Mouse (Mus musculus) layer of hippocampus, adult 9-11 months (tissue): ENCODE results near the gene Hic2.

Experiments
- DNase-seq: peaks from one replicate; pipeline ENCODE4 v3.0.0; 2022

Hic2 gene

GRCm38 (mm10) chr16:17277342-17278211 is 44.2 kb downstream of the Hic2 start:
- peak; percentile 69 for DNase-seq

DNA sequence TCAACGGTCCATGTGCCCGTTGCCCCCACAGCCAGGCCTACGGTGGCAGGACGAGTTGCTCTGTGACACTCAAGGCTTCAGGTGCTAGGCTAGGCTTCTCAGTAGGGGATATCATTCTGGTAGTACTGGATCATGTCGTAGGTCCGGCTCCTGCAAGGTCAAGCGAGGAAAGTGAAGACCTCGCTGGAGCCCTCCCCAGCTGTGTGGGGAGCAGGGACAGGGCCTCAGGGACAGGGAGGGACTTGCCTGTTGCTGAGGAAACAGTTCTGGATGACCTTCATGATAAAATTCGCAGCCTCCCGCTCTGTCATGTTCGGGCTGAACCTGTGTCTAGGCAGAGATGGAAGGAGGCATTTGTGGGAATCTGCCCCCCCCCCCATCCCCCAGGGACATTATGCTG is 47.1 kb downstream of the Hic2 start:
- DNase-seq: no peak

DNA sequence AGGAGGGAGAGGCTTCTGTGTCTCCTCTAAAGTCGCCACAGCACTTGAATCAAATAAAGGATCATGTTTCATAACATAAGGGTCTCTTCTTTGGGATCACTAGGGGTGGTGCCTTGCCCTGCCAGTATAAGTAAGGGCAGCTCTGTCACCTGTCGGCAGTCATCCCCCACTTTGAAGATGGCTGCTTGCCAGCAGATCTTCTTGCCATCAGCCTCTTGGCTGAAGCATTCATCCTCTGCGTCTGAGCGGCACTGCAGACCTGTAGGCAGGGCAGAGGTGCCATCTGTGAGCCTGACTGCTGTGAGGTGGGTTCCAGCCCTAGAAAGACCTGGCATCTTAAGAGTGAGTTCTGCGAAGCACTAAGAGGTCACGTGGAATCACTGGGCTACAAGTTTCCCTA is 49.8 kb downstream of the Hic2 start:
- no peak for DNase-seq

DNA sequence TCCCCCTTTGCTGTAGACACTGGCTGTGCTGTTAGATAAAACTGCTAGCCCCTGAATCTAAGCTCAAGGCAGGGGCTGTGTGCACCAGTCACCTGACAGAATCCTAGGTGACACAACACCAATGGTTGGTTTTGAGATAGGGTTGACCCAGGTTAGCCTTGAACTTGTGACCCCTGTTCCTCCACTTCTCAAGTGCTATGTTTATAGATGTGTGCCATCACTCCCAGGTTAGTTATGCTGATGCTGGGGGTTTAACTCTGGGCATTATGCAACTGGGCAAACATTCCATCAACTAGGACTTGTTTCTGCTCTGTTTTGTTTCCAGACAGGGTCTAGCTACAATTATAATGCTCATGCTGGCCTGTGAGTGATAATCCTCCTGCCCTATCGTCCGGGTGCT is 53.7 kb downstream of the Hic2 start:
- no peak for DNase-seq

DNA sequence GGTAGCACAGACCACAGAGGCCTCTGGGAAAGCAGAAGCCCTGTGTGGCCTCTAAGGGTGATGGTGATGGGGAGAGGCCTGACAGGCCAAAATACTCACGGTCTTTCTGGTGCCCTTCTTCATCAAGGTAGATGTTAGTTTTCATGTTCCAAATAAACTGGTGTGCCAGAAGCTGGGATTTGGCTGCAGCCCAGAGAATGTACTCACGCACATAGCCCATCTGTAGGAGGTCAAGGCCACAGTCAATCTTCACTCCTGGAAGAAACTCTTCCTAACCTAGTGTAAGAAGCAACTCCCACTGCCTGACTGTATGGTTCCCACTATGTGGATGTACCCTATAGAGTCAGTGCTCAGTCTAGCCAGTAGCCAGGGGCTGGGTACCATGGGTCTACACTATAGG is 57.6 kb downstream of the Hic2 start:
- no peak for DNase-seq

DNA sequence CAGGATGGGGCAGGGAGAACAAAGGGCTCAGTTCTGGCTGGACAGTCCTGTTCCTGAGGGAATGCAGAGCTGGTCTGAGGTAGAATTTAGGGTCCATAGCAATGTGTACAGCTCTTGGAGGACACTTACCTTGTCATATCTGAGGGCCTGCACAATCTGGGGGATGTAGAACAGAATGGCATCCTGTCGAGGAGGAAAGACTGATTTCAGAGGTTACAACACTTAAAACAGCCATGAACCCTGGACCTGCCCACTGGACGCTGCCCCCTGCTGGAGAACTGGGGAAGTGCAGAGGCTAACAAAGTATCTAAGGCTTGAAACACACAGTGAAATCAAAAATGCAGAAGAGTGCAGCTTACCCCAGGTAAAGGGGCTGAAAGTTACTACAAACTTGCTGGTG is 59.4 kb downstream of the Hic2 start:
- no peak for DNase-seq

DNA sequence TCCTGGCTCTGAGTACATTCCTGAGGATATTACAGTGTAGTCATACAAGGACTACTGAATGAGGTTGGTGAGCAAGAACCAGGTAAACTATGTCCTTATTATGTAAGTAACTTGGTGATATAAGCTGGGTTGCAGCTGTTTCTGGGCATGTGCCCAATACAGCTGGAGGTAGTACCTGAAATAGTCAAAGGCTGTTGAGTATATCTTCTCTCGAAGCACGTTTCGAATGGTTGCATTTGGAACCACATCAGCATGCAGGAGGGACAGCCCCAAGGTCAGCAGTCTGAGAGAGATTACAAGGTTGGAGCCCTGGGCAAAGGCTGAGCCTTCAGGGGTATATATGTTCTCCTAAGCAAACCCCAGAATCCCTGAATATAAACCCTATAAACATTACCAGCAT is 67.4 kb downstream of the Hic2 start:
- DNase-seq: no peak

GRCm38 (mm10) chr16:17303521-17304245 is 70.3 kb downstream of the Hic2 start:
- DNase-seq: no peak

DNA sequence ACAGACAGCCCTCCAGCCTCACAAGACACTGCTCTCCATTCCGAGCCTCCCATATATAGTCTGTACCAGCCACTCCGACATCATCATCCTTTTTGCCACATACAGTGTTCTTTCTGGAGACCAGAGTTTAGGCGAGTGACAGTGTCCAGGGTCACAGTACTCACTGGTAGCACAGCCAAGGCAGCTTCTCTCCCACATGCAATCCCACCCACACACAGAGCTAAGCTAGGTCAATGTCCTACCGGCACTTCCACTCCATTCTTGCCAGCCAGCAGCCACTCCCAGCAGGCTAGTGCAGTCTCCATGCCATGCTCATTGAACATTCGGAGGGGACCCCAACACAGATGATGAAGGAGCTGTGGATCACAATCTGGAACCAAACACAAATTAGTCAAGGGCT is 74.1 kb downstream of the Hic2 start:
- no peak for DNase-seq

DNA sequence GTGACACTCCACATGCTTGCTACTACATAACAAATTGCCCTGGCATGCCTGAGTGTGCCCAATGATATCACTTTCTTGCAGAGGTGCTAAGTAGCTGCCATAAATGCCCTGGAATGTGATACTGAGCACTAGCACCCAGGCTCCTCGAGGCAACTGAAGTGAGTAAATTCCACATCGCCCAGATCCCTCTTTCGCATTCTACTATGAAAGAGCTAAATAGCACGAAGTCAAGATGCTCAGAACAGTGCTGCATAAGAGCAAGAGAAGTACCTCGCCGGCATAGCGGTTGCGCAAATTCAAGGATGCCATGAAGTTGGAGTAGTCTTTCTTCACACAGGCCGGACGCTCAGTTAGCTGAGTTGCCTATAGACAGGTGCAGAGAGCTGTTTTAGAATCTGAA is 75.7 kb downstream of the Hic2 start:
- no peak for DNase-seq

DNA sequence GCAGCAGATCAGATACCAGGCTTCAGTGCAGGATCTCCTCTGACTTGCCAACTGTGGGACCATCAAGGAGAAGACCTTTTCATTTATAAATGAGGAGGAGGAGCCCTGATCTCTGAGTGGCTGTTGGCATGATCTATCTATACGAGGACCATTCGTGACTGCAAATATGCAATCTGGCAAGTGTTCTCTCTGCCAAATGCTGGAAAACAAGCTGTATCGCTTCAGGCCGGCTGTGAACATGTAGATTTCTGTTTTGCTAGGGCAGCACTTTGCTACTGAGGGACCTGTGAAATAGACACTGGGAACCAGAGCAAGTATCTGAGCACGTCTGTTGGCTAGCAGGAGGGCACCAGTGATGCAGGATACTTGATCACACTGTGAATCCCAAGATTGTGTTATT is 79.2 kb downstream of the Hic2 start:
- peak; percentile 56 for DNase-seq
